ENCODE assay signal across 19 mouse cellular contexts in the genomic region with DNA sequence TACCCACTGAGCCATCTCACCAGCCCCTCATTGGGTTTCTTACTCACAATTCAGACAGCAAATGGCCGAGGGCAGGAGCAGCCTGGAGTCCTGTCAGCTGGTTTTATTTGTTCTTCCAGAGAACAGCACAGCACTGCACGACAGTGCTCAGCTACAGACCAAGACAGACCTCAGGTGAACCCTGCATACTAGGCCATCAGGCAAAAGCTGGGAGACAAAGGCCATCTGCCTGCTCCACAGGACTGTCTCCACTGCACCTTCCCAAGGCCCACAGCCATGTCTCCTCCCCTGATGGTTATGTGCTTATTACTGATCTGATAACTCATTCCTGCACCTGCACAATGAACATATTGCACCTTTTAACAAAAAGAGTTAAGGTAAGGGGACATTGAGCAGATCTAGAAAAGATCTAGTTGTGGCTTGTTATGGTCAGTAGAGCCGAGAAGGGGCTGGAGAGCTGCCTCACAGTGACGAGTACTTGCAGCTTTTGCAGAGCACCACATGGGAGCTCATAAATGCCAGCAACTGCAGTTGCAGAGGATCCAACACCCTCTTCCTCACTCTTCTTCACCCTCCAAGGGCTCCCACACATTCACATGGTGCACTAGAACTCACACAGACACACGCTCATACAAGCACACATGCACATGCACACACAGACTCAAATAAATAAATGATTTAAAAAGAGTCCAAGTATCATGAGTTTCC. TPM values are rescaled to one million over a fixed set of nuclear protein-coding genes. Genes with fewer than 3 reads are reported as not detected.
DNase-seq lines count a peak whose midpoint lies in the region; ATAC-seq and TF ChIP-seq lines count a peak whose summit lies in the region.
"Had no signal": no experiment of that assay in that cellular context is flagged by ENCODE, and none has a peak within 500 bp of the region (broad histone marks: within the 10 kb centered on the region; RNA-seq: fewer than 3 reads in every experiment).

No protein-coding gene starts in this region.

- H3K9me3 ChIP-seq in liver, embryonic 12.5 days (replicated peaks): no peaks in the 10 kb centered on the region
- H3K9me3 ChIP-seq in liver, embryonic 11.5 days (ENCODE audit: control insufficient read depth, low read length): no peaks in the 10 kb centered on the region
- H3K9me3 ChIP-seq in CH12.LX (replicated peaks; ENCODE audit: low read length): no peaks in the 10 kb centered on the region
- H3K9me3 ChIP-seq: embryonic facial prominence, embryonic 15.5 days; forebrain, embryonic 15.5 days; heart, embryonic 10.5 days; intestine, embryonic 15.5 days; limb, embryonic 10.5 days; midbrain, embryonic 12.5 days had no signal

- ATAC-seq in liver, embryonic 12.5 days: no peak
- ATAC-seq in liver, embryonic 11.5 days (replicated peaks; ENCODE audit: low FRiP score): no peak
- ATAC-seq: forebrain, embryonic 15.5 days; hindbrain, embryonic 16.5 days; intestine, embryonic 15.5 days had no signal

- no peak for DNase-seq in liver, embryonic 11.5 days (ENCODE audit: low spot score)
- DNase-seq in CH12.LX (ENCODE audit: extremely low read depth): no peak
- DNase-seq in cerebellum, postnatal 10 days: peak; percentile 76 to 80
- DNase-seq in lung, postnatal 4 days: no peak
- no peak for DNase-seq in testis, postnatal 10 days (ENCODE audit: low spot score)
- DNase-seq in right cerebral cortex, postnatal 4 days: no peak
- DNase-seq: adrenal gland, postnatal 36 days; kidney, adult 8-10 months; kidney, postnatal 10 days had no signal

- 71% methylated on average over 5 of the region's 5 CpGs for WGBS in liver, embryonic 12.5 days (ENCODE audit: insufficient replicate concordance)
- 75% methylated on average over 5 of the region's 5 CpGs for WGBS in liver, embryonic 11.5 days

- no peak for TF ChIP-seq RAD21 in CH12.LX (IDR thresholded peaks at IDR 0.05; ENCODE audit: low read depth, low read length)

- TF ChIP-seq POLR2A in CH12.LX (IDR thresholded peaks at IDR 0.05; ENCODE audit: low read depth, low read length): no peak

- H3K27ac ChIP-seq in liver, embryonic 12.5 days: no peak overlapping the region
- H3K27ac ChIP-seq in liver, embryonic 11.5 days (ENCODE audit: low read depth, low read length): no peak overlapping the region
- peak overlapping the region; percentile 86 for H3K27ac ChIP-seq in CH12.LX (ENCODE audit: insufficient read depth, low read depth)
- H3K27ac ChIP-seq: embryonic facial prominence, embryonic 15.5 days; forebrain, embryonic 15.5 days; heart, embryonic 10.5 days; intestine, embryonic 15.5 days; left cerebral cortex, adult 2 months; limb, embryonic 10.5 days; midbrain, embryonic 12.5 days had no signal

- no peak for TF ChIP-seq CTCF in CH12.LX (conservative IDR thresholded peaks at IDR 0.05 in 1 of 2, IDR thresholded peaks at IDR 0.05 in 1 of 2; ENCODE audit: low read depth in 2 of 2, low read length in 2 of 2)

- in situ Hi-C loops in CH12.LX (cut with MboI; ENCODE audit: low pct_ligation_motif_present, low pct_unique_long_range_greater_than_20kb, low sequenced_read_pairs): loop anchor here (25.0 kb wide), 1 partner anchor 369 kb away; no protein-coding TSS in a partner anchor

- H3K27me3 ChIP-seq in liver, embryonic 12.5 days (replicated peaks): 0 out of 2 replicates have a peak, but pooled peaks cover 7% of the 10 kb centered on the region
- no peaks in the 10 kb centered on the region for H3K27me3 ChIP-seq in liver, embryonic 11.5 days (replicated peaks; ENCODE audit: control insufficient read depth, insufficient read depth, low read length)
- no peaks in the 10 kb centered on the region for H3K27me3 ChIP-seq in CH12.LX (replicated peaks)
- H3K27me3 ChIP-seq: embryonic facial prominence, embryonic 15.5 days; forebrain, embryonic 15.5 days; intestine, embryonic 15.5 days; midbrain, embryonic 12.5 days had no signal

- no peak overlapping the region for H3K4me3 ChIP-seq in liver, embryonic 12.5 days
- H3K4me3 ChIP-seq in liver, embryonic 11.5 days (ENCODE audit: low read depth, low read length): no peak overlapping the region
- no peak overlapping the region for H3K4me3 ChIP-seq in CH12.LX (replicated peaks in 1 of 3; ENCODE audit: low read depth in 2 of 3, low read length in 2 of 3, poor library complexity in 1 of 3)
- H3K4me3 ChIP-seq: embryonic facial prominence, embryonic 15.5 days; forebrain, embryonic 15.5 days; heart, embryonic 10.5 days; intestine, embryonic 15.5 days; left cerebral cortex, adult 2 months; limb, embryonic 10.5 days; midbrain, embryonic 12.5 days had no signal

- dilution Hi-C loops in CH12.LX (cut with MboI; ENCODE audit: extremely low pct_ligation_motif_present, extremely low pct_unique_long_range_greater_than_20kb, low sequenced_read_pairs): no loop called here

- no peak overlapping the region for H3K9ac ChIP-seq in liver, embryonic 12.5 days
- no peak overlapping the region for H3K9ac ChIP-seq in liver, embryonic 11.5 days (ENCODE audit: low read depth, low read length)
- H3K9ac ChIP-seq in CH12.LX (ENCODE audit: insufficient read depth, low read depth): peak overlapping the region; percentile 46
- H3K9ac ChIP-seq: embryonic facial prominence, embryonic 15.5 days; forebrain, embryonic 15.5 days; intestine, embryonic 15.5 days; lung, embryonic 14.5 days; midbrain, embryonic 12.5 days had no signal

- no peaks in the 10 kb centered on the region for H3K36me3 ChIP-seq in liver, embryonic 12.5 days
- H3K36me3 ChIP-seq in liver, embryonic 11.5 days (ENCODE audit: control insufficient read depth, insufficient read depth, low read length): no peaks in the 10 kb centered on the region
- H3K36me3 ChIP-seq in CH12.LX (replicated peaks in 1 of 2; ENCODE audit: control insufficient read depth in 1 of 2, insufficient read depth in 1 of 2, low read length in 1 of 2): no peaks in the 10 kb centered on the region
- H3K36me3 ChIP-seq: embryonic facial prominence, embryonic 15.5 days; forebrain, embryonic 15.5 days; heart, embryonic 10.5 days; intestine, embryonic 15.5 days; limb, embryonic 10.5 days; midbrain, embryonic 12.5 days had no signal

- H3K79me2 ChIP-seq in CH12.LX (replicated peaks; ENCODE audit: control insufficient read depth, extremely low read depth, insufficient read depth, poor library complexity, severe bottlenecking): no peaks in the 10 kb centered on the region

- no peak for TF ChIP-seq EP300 in CH12.LX (IDR thresholded peaks at IDR 0.05; ENCODE audit: low read length)

- peak overlapping the region; percentile 46; the same call in 1 of the 2 replicates for H3K4me2 ChIP-seq in liver, embryonic 12.5 days
- H3K4me2 ChIP-seq in liver, embryonic 11.5 days: no peak overlapping the region
- H3K4me2 ChIP-seq in CH12.LX (ENCODE audit: insufficient read depth, low read depth, poor library complexity, severe bottlenecking): peak overlapping the region; percentile 68
- H3K4me2 ChIP-seq: embryonic facial prominence, embryonic 15.5 days; forebrain, embryonic 15.5 days; intestine, embryonic 15.5 days; lung, embryonic 14.5 days; midbrain, embryonic 12.5 days had no signal

- peaks cover 22% of the 10 kb centered on the region for H3K4me1 ChIP-seq in liver, embryonic 12.5 days
- no peaks in the 10 kb centered on the region for H3K4me1 ChIP-seq in liver, embryonic 11.5 days (replicated peaks; ENCODE audit: control insufficient read depth, insufficient read depth, low read length)
- H3K4me1 ChIP-seq in CH12.LX (ENCODE audit: control insufficient read depth in 1 of 2, insufficient read depth in 2 of 2): peaks cover 30 to 49% of the 10 kb centered on the region in 2 experiments
- H3K4me1 ChIP-seq: embryonic facial prominence, embryonic 15.5 days; forebrain, embryonic 15.5 days; heart, embryonic 10.5 days; intestine, embryonic 15.5 days; limb, embryonic 10.5 days; midbrain, embryonic 12.5 days had no signal

TF ChIP-seq in CH12.LX, 34 proteins besides CTCF, POLR2A, EP300 and RAD21:
- no peak for TF ChIP-seq HCFC1 (IDR thresholded peaks at IDR 0.05; ENCODE audit: low read depth, low read length)
- TF ChIP-seq NELFE (IDR thresholded peaks at IDR 0.05; ENCODE audit: low read depth, low read length): 0 out of 2 replicates have a peak, but pooled peaks have one; percentile 19
- no peak for TF ChIP-seq MYC (IDR thresholded peaks at IDR 0.05; ENCODE audit: low read depth, low read length)
- 0 out of 2 replicates have a peak, but pooled peaks have one; percentile 50 for TF ChIP-seq MXI1 (IDR thresholded peaks at IDR 0.05; ENCODE audit: low read depth, low read length)
- peak; percentile 66 for TF ChIP-seq MAX (IDR thresholded peaks at IDR 0.05; ENCODE audit: low read length)

RNA-seq across cellular contexts. Expression of gene Tomm7, which starts 49.3 kb away (rescaled TPM):
- polyA plus RNA-seq in liver, embryonic 12.5 days (2016; fragmentation: Nextera tagmentation; extraction: Ambion mirVana): 99.0 and 101 TPM in 2 replicates
- polyA plus RNA-seq in liver, embryonic 11.5 days (2014; fragmentation: Nextera tagmentation; extraction: Ambion mirVana): 137 and 149 TPM in 2 replicates
- 184 and 201 TPM in 2 replicates for total RNA-seq in CH12.LX (2012; rRNA removed)
- total RNA-seq in CH12.LX (2014; rRNA removed): 142 and 146 TPM in 2 replicates
- 133 and 162 TPM in 2 replicates for polyA plus RNA-seq in CH12.LX (2012; ENCODE audit: insufficient read length, low read depth)

Comparison
In these comparisons a context has a peak if more than half of its experiments do, and no peak if none do; other contexts are left out.
1. DNase-seq: peak in cerebellum, postnatal 10 days (2 of 2); none in liver, embryonic 11.5 days (single experiment), CH12.LX (single experiment), lung, postnatal 4 days (0 of 2), testis, postnatal 10 days (single experiment) and right cerebral cortex, postnatal 4 days (single experiment).